Mouse (Mus musculus): ENCODE measurements at regions not wholly inside any gene's neighbourhood (a gene's known extent, or its start where the extent isn't known, plus 50 kb on each side); places are given as distances from the start of the nearest gene placed in this dataset.

DNA sequence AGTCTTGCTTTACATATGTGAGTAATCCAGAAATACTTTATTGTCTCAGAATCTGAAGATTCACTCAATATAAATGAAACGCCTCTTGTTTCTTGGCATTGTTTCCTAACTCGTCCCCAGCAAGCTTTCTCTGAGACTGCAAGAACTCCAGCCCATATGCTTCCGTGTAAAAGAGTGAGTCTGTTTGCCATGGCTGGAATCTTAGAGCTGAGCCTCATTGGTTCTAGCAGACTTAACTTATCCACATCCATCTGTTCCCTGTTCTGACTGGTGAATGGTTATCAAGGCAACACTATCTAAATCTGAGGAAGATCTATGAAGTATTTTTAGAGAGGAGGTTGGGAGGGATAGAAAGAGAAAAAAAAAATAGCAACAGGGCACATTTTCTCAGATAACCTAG is 59.9 kb upstream of the Arhgef26 start:
- TF ChIP-seq CTCF (IDR thresholded peaks at IDR 0.05) (no peak), EP300 (IDR thresholded peaks at IDR 0.05) (no peak)
